Mouse (Mus musculus) stomach, postnatal 0 days (tissue): ENCODE results near the gene Vps9d1. TPM values are rescaled to one million over a fixed set of nuclear protein-coding genes. Genes with fewer than 3 reads are reported as not detected.
"Not testable (repeated sequence)": the region's sequence is repeated elsewhere in the genome, so short reads cannot be mapped to it uniquely, and the experiment has no call there.

Experiments
- ATAC-seq: fragments of 200-750 bp; cut with Nextera tagmentation; 2 replicates; pipeline ENCODE4 v1.8.0; 2017; ENCODE audit not compliant: low FRiP score, low TSS enrichment
- DNase-seq: peaks from one replicate; pipeline ENCODE4 v3.0.0-alpha.2; 2016; ENCODE audit warnings: low spot score
- H3K27ac ChIP-seq: fragments of 300-500 bp; sonication (generic); replicated peaks from 2 replicates; pipeline ENCODE4 v1.5.1; 2014; ENCODE audit warnings: mild to moderate bottlenecking, control low read depth
- H3K27me3 ChIP-seq: fragments of 300-500 bp; sonication (generic); 2 replicates; pipeline ENCODE4 v1.6.1; 2014; ENCODE audit warnings: low read length; ENCODE audit not compliant: control insufficient read depth, insufficient read depth
- H3K36me3 ChIP-seq: fragments of 300-500 bp; sonication (generic); 2 replicates; pipeline ENCODE4 v1.6.1; 2014; ENCODE audit warnings: low read length, mixed read lengths; ENCODE audit not compliant: control insufficient read depth, insufficient read depth
- H3K4me1 ChIP-seq: fragments of 300-500 bp; sonication (generic); replicated peaks from 2 replicates; pipeline ENCODE4 v1.6.1; 2014; ENCODE audit warnings: antibody characterized with exemption; ENCODE audit not compliant: control insufficient read depth, insufficient read depth
- H3K4me2 ChIP-seq: fragments of 300-500 bp; sonication (generic); replicated peaks from 2 replicates; pipeline ENCODE4 v1.6.1; 2014; ENCODE audit warnings: low read depth, mild to moderate bottlenecking, control low read depth, moderate library complexity
- H3K4me3 ChIP-seq: fragments of 300-500 bp; sonication (generic); 2 replicates; pipeline ENCODE4 v1.5.1; 2014; ENCODE audit warnings: low read depth, low read length, control low read depth
- H3K9ac ChIP-seq: fragments of 300-500 bp; sonication (generic); 2 replicates; pipeline ENCODE4 v1.6.1; 2014; ENCODE audit warnings: mild to moderate bottlenecking, low read length, control low read depth, mixed read lengths
- H3K9me3 ChIP-seq: fragments of 300-500 bp; sonication (generic); 2 replicates; pipeline ENCODE4 v1.6.1; 2016; ENCODE audit warnings: low read length; ENCODE audit not compliant: control insufficient read depth
- CTCF ChIP-seq: IDR thresholded peaks from 2 replicates; pipeline ENCODE4 v1.5.1; 2016; ENCODE audit warnings: antibody characterized with exemption, low read depth, mild to moderate bottlenecking, moderate library complexity
- EP300 ChIP-seq: optimal IDR thresholded peaks from 2 replicates; pipeline ENCODE3; 2016; ENCODE audit warnings: antibody characterized with exemption
- WGBS: fragments of 180-500 bp; shearing (Covaris S2); extraction: QIAGEN DNeasy Blood & Tissue Kit; methylation state at CpG from one replicate; pipeline ENCODE4 v1.1.7; 2014; 5-methylcytosine and 5-hydroxymethylcytosine counted together
- polyA plus RNA-seq: library from polyadenylated mRNA; unstranded; fragments of >200 nt; fragmentation: Nextera tagmentation; extraction: Ambion mirVana; gene quantifications from 2 replicates; pipeline ENCODE4 v1.2.1, GENCODE M21; 2015

Gene Vps9d1
- polyA plus RNA-seq, 1 experiment from 2014 or later: 10.3 TPM

DNA sequence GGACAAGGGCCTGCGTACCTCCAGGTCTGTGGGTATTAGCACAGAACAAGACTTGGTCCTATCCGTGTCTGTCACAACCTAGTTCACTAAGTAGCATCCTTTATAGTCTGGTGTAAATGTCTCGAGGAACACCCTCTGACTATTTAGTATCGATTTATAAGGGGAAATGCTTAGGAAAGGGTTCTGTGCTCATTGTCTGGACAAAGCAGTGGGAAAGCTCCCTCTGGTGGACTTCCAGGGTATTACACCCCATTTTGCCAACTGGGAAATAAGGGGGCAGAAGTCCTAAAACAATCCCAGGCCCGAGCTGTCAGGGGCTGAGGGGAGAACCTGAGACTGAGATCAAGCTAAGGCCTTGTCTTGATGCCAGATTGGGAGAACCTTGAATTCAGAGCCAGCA, 51.9 kb downstream of the Vps9d1 start:
- Histone ChIP-seq H3K9me3 (no peaks in the 10 kb centered on the region), H3K4me3 (no peak overlapping the region), H3K4me1 (no peaks in the 10 kb centered on the region), H3K27ac (no peak overlapping the region), H3K27me3 (no peaks in the 10 kb centered on the region), H3K36me3 (0 out of 2 replicates have a peak, but pooled peaks cover 3% of the 10 kb centered on the region), H3K4me2 (no peak overlapping the region), H3K9ac (no peak overlapping the region)
- 22% methylated on average over 5 of the region's 5 CpGs for WGBS
- DNase-seq: peak; percentile 75
- ATAC-seq: no peak
- TF ChIP-seq EP300: no peak
- peak; percentile 97 for TF ChIP-seq CTCF

DNA sequence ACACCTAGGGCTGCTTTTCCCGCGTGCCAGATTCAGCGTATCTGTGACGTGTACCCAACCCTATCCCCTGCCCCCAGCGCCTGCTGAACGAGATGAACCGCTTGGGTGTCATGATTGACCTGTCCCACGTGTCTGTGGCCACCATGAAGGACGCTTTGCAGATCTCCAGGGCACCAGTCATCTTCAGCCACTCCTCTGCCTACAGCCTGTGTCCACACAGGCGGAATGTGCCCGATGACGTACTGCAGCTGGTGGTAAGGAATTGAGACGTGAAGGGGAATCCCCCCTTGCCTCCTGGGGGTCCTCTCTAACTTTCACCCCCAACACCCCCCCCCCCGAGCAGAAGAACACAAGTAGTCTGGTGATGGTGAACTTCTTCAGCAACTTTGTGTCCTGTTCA, 54.3 kb downstream of the Vps9d1 start:
- H3K27ac ChIP-seq: no peak overlapping the region
- no peaks in the 10 kb centered on the region for H3K4me1 ChIP-seq
- 59% methylated on average over 14 of the region's 14 CpGs for WGBS
- H3K4me3 ChIP-seq: no peak overlapping the region
- DNase-seq (no peak), ATAC-seq (no peak)
- no peak for TF ChIP-seq EP300
- TF ChIP-seq CTCF: no peak
- no peaks in the 10 kb centered on the region for H3K36me3 ChIP-seq
- no peak overlapping the region for H3K9ac ChIP-seq
- no peaks in the 10 kb centered on the region for H3K9me3 ChIP-seq
- no peaks in the 10 kb centered on the region for H3K27me3 ChIP-seq
- H3K4me2 ChIP-seq: no peak overlapping the region

GRCm38 (mm10) chr8:123197016-123197415, 57.1 kb downstream of the Vps9d1 start:
- H3K27ac ChIP-seq, H3K4me2 ChIP-seq, H3K4me3 ChIP-seq, H3K27me3 ChIP-seq, H3K36me3 ChIP-seq, H3K9me3 ChIP-seq, H3K4me1 ChIP-seq, H3K9ac ChIP-seq: not testable (repeated sequence)
- peak; percentile 42 for DNase-seq
- 64% methylated on average over 5 of the region's 5 CpGs for WGBS
- ATAC-seq: peak; percentile 65

- no peaks in the 10 kb centered on the region for H3K9me3 ChIP-seq
- no peak overlapping the region for H3K27ac ChIP-seq
- H3K4me2 ChIP-seq: no peak overlapping the region
- no peak for ATAC-seq
- TF ChIP-seq EP300 (no peak), CTCF (no peak)
- H3K9ac ChIP-seq: no peak overlapping the region
- H3K4me3 ChIP-seq: no peak overlapping the region
- DNase-seq: no peak
- no peaks in the 10 kb centered on the region for H3K4me1 ChIP-seq
- no peaks in the 10 kb centered on the region for H3K27me3 ChIP-seq
- no peaks in the 10 kb centered on the region for H3K36me3 ChIP-seq
- WGBS: 89% methylated on average over 9 of the region's 9 CpGs
These were observed 60.4 kb downstream of the Vps9d1 start for GRCm38 (mm10) chr8:123193771-123194170.

Other genes starting within 250 kb of the Vps9d1 start
- 35.0 and 35.8 TPM in 2 replicates for gene Ankrd11, start 212.1 kb downstream of the Vps9d1 start, polyA plus RNA-seq
- 29.6 and 32.0 TPM in 2 replicates for gene Spg7, start 191.4 kb downstream of the Vps9d1 start, polyA plus RNA-seq
- gene Rpl13, start 152.0 kb downstream of the Vps9d1 start, polyA plus RNA-seq: 1,460 and 1,506 TPM in 2 replicates
- 1.4 TPM in 2 replicates for gene Cpne7, start 137.0 kb downstream of the Vps9d1 start, polyA plus RNA-seq
- 7.8 and 9.3 TPM in 2 replicates for gene Sult5a1, start 96.0 kb downstream of the Vps9d1 start, polyA plus RNA-seq
- gene Dpep1, start 68.1 kb downstream of the Vps9d1 start, polyA plus RNA-seq: 10.0 and 13.6 TPM in 2 replicates
- gene Chmp1a, start 41.6 kb downstream of the Vps9d1 start, polyA plus RNA-seq: 153 and 157 TPM in 2 replicates
- gene Spata33, start 41.5 kb downstream of the Vps9d1 start, polyA plus RNA-seq: 0.91 and 0.94 TPM in 2 replicates
- 16.1 and 16.7 TPM in 2 replicates for gene Cdk10, start 29.5 kb downstream of the Vps9d1 start, polyA plus RNA-seq
- gene Spata2l, start 18.1 kb downstream of the Vps9d1 start, polyA plus RNA-seq: 3.1 and 3.6 TPM in 2 replicates
- gene Zfp276, start 153 bp downstream of the Vps9d1 start, polyA plus RNA-seq: 7.8 and 8.3 TPM in 2 replicates
- 5.3 and 5.7 TPM in 2 replicates for gene Fanca, start 64.2 kb upstream of the Vps9d1 start, polyA plus RNA-seq
- gene Spire2, start 78.4 kb upstream of the Vps9d1 start, polyA plus RNA-seq: 12.4 and 13.1 TPM in 2 replicates
- gene Tcf25, start 119.4 kb upstream of the Vps9d1 start, polyA plus RNA-seq: 133 and 146 TPM in 2 replicates
- gene Mc1r, start 152.8 kb upstream of the Vps9d1 start, polyA plus RNA-seq: 0.05 TPM in 1 of 2 replicates, not detected in the other
- 24.4 and 24.7 TPM in 2 replicates for gene Tubb3, start 157.1 kb upstream of the Vps9d1 start, polyA plus RNA-seq
- gene Def8, start 169.2 kb upstream of the Vps9d1 start, polyA plus RNA-seq: 20.6 and 22.5 TPM in 2 replicates
- gene Afg3l1, start 223.6 kb upstream of the Vps9d1 start, polyA plus RNA-seq: 28.1 and 28.4 TPM in 2 replicates